Mouse (Mus musculus) forebrain, embryonic 12.5 days (tissue): ENCODE data around the gene Ccn2. TPM values are rescaled to one million over a fixed set of nuclear protein-coding genes. Genes with fewer than 3 reads are reported as not detected.

Experiments
- ATAC-seq: fragments of 200-750 bp; cut with Nextera tagmentation; 2 replicates; pipeline ENCODE4 v1.8.0; 2017; ENCODE audit warnings: moderate TSS enrichment; ENCODE audit not compliant: low FRiP score
- H3K27ac ChIP-seq: fragments of 300-500 bp; sonication (generic); 2 replicates; pipeline ENCODE4 v1.5.1; 2016; ENCODE audit warnings: mild to moderate bottlenecking
- H3K27me3 ChIP-seq: fragments of 300-500 bp; sonication (generic); 2 replicates; pipeline ENCODE4 v1.6.1; 2016; ENCODE audit warnings: mild to moderate bottlenecking
- H3K36me3 ChIP-seq: fragments of 300-500 bp; sonication (generic); replicated peaks from 2 replicates; pipeline ENCODE4 v1.6.1; 2016; ENCODE audit warnings: mild to moderate bottlenecking
- H3K4me1 ChIP-seq: fragments of 300-500 bp; sonication (generic); 2 replicates; pipeline ENCODE4 v1.6.1; 2016
- H3K4me2 ChIP-seq: fragments of 300-500 bp; sonication (generic); 2 replicates; pipeline ENCODE4 v1.6.1; 2016; ENCODE audit warnings: mild to moderate bottlenecking, moderate library complexity
- H3K4me3 ChIP-seq: fragments of 300-500 bp; sonication (generic); replicated peaks from 2 replicates; pipeline ENCODE4 v1.5.1; 2016; ENCODE audit warnings: mild to moderate bottlenecking
- H3K9ac ChIP-seq: fragments of 300-500 bp; sonication (generic); 2 replicates; pipeline ENCODE4 v1.6.1; 2016; ENCODE audit warnings: mild to moderate bottlenecking
- H3K9me3 ChIP-seq: fragments of 300-500 bp; sonication (generic); 2 replicates; pipeline ENCODE4 v1.6.1; 2016
- WGBS: fragments of 180-500 bp; shearing (Covaris S2); methylation state at CpG from one replicate; pipeline ENCODE4 v1.1.7; 2016; 5-methylcytosine and 5-hydroxymethylcytosine counted together
- polyA plus RNA-seq: library from polyadenylated mRNA; unstranded; fragments of >200 nt; fragmentation: Nextera tagmentation; extraction: Ambion mirVana; gene quantifications from 2 replicates; pipeline ENCODE4 v1.2.1, GENCODE M21; 2016

Gene Ccn2
- polyA plus RNA-seq, 1 experiment from 2014 or later, result 7.7 TPM

- Histone ChIP-seq H3K4me1 (peaks cover 21% of the 10 kb centered on the region), H3K27me3 (peaks cover 11% of the 10 kb centered on the region; the same call in 1 of the 2 replicates), H3K4me3 (no peak overlapping the region), H3K27ac (no peak overlapping the region), H3K36me3 (no peaks in the 10 kb centered on the region), H3K9ac (no peak overlapping the region), H3K9me3 (no peaks in the 10 kb centered on the region), H3K4me2 (no peak overlapping the region)
- ATAC-seq, result no peak
- 70% methylated on average over 5 of the region's 5 CpGs for WGBS
Measured at GRCm38 (mm10) chr10:24591741-24592140, 3.5 kb upstream of the Ccn2 start.

GRCm38 (mm10) chr10:24592318-24592717 is 2.9 kb upstream of the Ccn2 start:
- H3K27ac ChIP-seq, result no peak overlapping the region
- H3K27me3 ChIP-seq, result peaks cover 11% of the 10 kb centered on the region; the same call in 1 of the 2 replicates
- H3K9ac ChIP-seq, result no peak overlapping the region
- H3K4me1 ChIP-seq, result peaks cover 21% of the 10 kb centered on the region
- no peaks in the 10 kb centered on the region for H3K9me3 ChIP-seq
- H3K4me3 ChIP-seq, result no peak overlapping the region
- no peak overlapping the region for H3K4me2 ChIP-seq
- WGBS, result 74% methylated on average over 2 of the region's 2 CpGs
- H3K36me3 ChIP-seq, result no peaks in the 10 kb centered on the region
- no peak for ATAC-seq

- Histone ChIP-seq H3K4me1 (peaks cover 21% of the 10 kb centered on the region), H3K4me3 (no peak overlapping the region), H3K9ac (no peak overlapping the region), H3K36me3 (no peaks in the 10 kb centered on the region), H3K4me2 (no peak overlapping the region), H3K9me3 (no peaks in the 10 kb centered on the region), H3K27ac (no peak overlapping the region), H3K27me3 (peaks cover 11% of the 10 kb centered on the region; the same call in 1 of the 2 replicates)
- no peak for ATAC-seq
- 82% methylated on average over 7 of the region's 7 CpGs for WGBS
Measured at GRCm38 (mm10) chr10:24592969-24593368, 2.3 kb upstream of the Ccn2 start.

GRCm38 (mm10) chr10:24593556-24593955 is 1.7 kb upstream of the Ccn2 start:
- H3K9me3 ChIP-seq, result no peaks in the 10 kb centered on the region
- peaks cover 21% of the 10 kb centered on the region for H3K4me1 ChIP-seq
- ATAC-seq, result no peak
- H3K4me2 ChIP-seq, result no peak overlapping the region
- no peak overlapping the region for H3K27ac ChIP-seq
- no peaks in the 10 kb centered on the region for H3K36me3 ChIP-seq
- H3K9ac ChIP-seq, result no peak overlapping the region
- WGBS, result 66% methylated on average over 4 of the region's 4 CpGs
- peaks cover 11% of the 10 kb centered on the region; the same call in 1 of the 2 replicates for H3K27me3 ChIP-seq
- no peak overlapping the region for H3K4me3 ChIP-seq

- Histone ChIP-seq H3K4me3 (peak overlapping the region; percentile 61), H3K9me3 (no peaks in the 10 kb centered on the region), H3K36me3 (no peaks in the 10 kb centered on the region), H3K27me3 (peaks cover 11% of the 10 kb centered on the region; the same call in 1 of the 2 replicates), H3K4me2 (peak overlapping the region; percentile 74), H3K4me1 (peaks cover 14% of the 10 kb centered on the region; the same call in 1 of the 2 replicates), H3K9ac (peak overlapping the region; percentile 68), H3K27ac (peak overlapping the region; percentile 63; the same call in 1 of the 2 replicates)
- 16% methylated on average over 31 of the region's 31 CpGs for WGBS
- ATAC-seq, result peak; percentile 21
Measured at GRCm38 (mm10) chr10:24596003-24596868, 994 bp downstream of the Ccn2 start.

GRCm38 (mm10) chr10:24596869-24597339 is 1.7 kb downstream of the Ccn2 start:
- Histone ChIP-seq H3K9me3 (no peaks in the 10 kb centered on the region), H3K27me3 (peaks cover 11% of the 10 kb centered on the region; the same call in 1 of the 2 replicates), H3K9ac (no peak overlapping the region), H3K27ac (no peak overlapping the region), H3K4me3 (peak overlapping the region; percentile 61), H3K4me2 (peak overlapping the region; percentile 74; the same call in 1 of the 2 replicates), H3K36me3 (no peaks in the 10 kb centered on the region), H3K4me1 (peaks cover 14% of the 10 kb centered on the region; the same call in 1 of the 2 replicates)
- ATAC-seq, result no peak
- WGBS, result 69% methylated on average over 7 of the region's 7 CpGs

GRCm38 (mm10) chr10:24597789-24598188 is 2.5 kb downstream of the Ccn2 start:
- H3K27ac ChIP-seq, result no peak overlapping the region
- ATAC-seq, result no peak
- H3K27me3 ChIP-seq, result peaks cover 11% of the 10 kb centered on the region; the same call in 1 of the 2 replicates

GRCm38 (mm10) chr10:24598693-24599092 is 3.5 kb downstream of the Ccn2 start:
- Histone ChIP-seq H3K36me3 (no peaks in the 10 kb centered on the region), H3K27ac (no peak overlapping the region), H3K27me3 (peaks cover 11% of the 10 kb centered on the region; the same call in 1 of the 2 replicates), H3K4me2 (no peak overlapping the region), H3K9me3 (no peaks in the 10 kb centered on the region), H3K4me3 (no peak overlapping the region), H3K4me1 (peaks cover 14% of the 10 kb centered on the region; the same call in 1 of the 2 replicates), H3K9ac (no peak overlapping the region)
- no peak for ATAC-seq
- WGBS, result 91% methylated on average over 6 of the region's 6 CpGs

More at GRCm38 (mm10) chr10:24597789-24598188, 2.5 kb downstream of the Ccn2 start:
- H3K36me3 ChIP-seq, result no peaks in the 10 kb centered on the region
- no peak overlapping the region for H3K9ac ChIP-seq
- H3K4me1 ChIP-seq, result peaks cover 14% of the 10 kb centered on the region; the same call in 1 of the 2 replicates
- no peaks in the 10 kb centered on the region for H3K9me3 ChIP-seq
- WGBS, result 85% methylated on average over 4 of the region's 4 CpGs
- no peak overlapping the region for H3K4me3 ChIP-seq
- H3K4me2 ChIP-seq, result no peak overlapping the region

GRCm38 (mm10) chr10:24599802-24600201 is 4.6 kb downstream of the Ccn2 start:
- no peak overlapping the region for H3K27ac ChIP-seq

GRCm38 (mm10) chr10:24603035-24603434 is 7.8 kb downstream of the Ccn2 start:
- no peak overlapping the region for H3K27ac ChIP-seq
- H3K27me3 ChIP-seq, result no peaks in the 10 kb centered on the region
- no peak overlapping the region for H3K4me3 ChIP-seq
- H3K4me1 ChIP-seq, result no peaks in the 10 kb centered on the region
- H3K4me2 ChIP-seq, result no peak overlapping the region
- H3K9me3 ChIP-seq, result no peaks in the 10 kb centered on the region
- no peak for ATAC-seq
- WGBS, result 63% methylated on average over 2 of the region's 2 CpGs
- no peaks in the 10 kb centered on the region for H3K36me3 ChIP-seq
- no peak overlapping the region for H3K9ac ChIP-seq

More at GRCm38 (mm10) chr10:24599802-24600201, 4.6 kb downstream of the Ccn2 start:
- no peak overlapping the region for H3K4me3 ChIP-seq
- no peaks in the 10 kb centered on the region for H3K9me3 ChIP-seq
- no peak overlapping the region for H3K4me2 ChIP-seq
- peaks cover 8% of the 10 kb centered on the region; the same call in 1 of the 2 replicates for H3K4me1 ChIP-seq
- 83% methylated on average over 5 of the region's 5 CpGs for WGBS
- no peaks in the 10 kb centered on the region for H3K36me3 ChIP-seq
- no peak overlapping the region for H3K9ac ChIP-seq
- peaks cover 11% of the 10 kb centered on the region; the same call in 1 of the 2 replicates for H3K27me3 ChIP-seq
- ATAC-seq, result no peak

- Histone ChIP-seq H3K4me2 (no peak overlapping the region), H3K36me3 (no peaks in the 10 kb centered on the region), H3K27ac (no peak overlapping the region), H3K4me1 (no peaks in the 10 kb centered on the region), H3K4me3 (no peak overlapping the region), H3K9ac (no peak overlapping the region), H3K27me3 (no peaks in the 10 kb centered on the region), H3K9me3 (no peaks in the 10 kb centered on the region)
- ATAC-seq, result no peak
Measured at GRCm38 (mm10) chr10:24603727-24604126, 8.5 kb downstream of the Ccn2 start.

- Histone ChIP-seq H3K4me3 (no peak overlapping the region), H3K4me1 (no peaks in the 10 kb centered on the region), H3K27me3 (no peaks in the 10 kb centered on the region), H3K36me3 (no peaks in the 10 kb centered on the region), H3K27ac (no peak overlapping the region), H3K4me2 (no peak overlapping the region), H3K9ac (no peak overlapping the region), H3K9me3 (no peaks in the 10 kb centered on the region)
- ATAC-seq, result no peak
- WGBS, result 93% methylated on average over 3 of the region's 3 CpGs
Measured at GRCm38 (mm10) chr10:24609146-24609545, 13.9 kb downstream of the Ccn2 start.
